9 mouse cellular contexts compared by ENCODE assay signal in genomic region chr11:20445061-20445902, GRCm38 (mm10).
DNase-seq lines count a peak whose midpoint lies in the region; ATAC-seq lines count a peak whose summit lies in the region.
"Had no signal": no experiment of that assay in that cellular context is flagged by ENCODE, and none has a peak within 500 bp of the region (broad histone marks: within the 10 kb centered on the region; RNA-seq: fewer than 3 reads in every experiment).

No protein-coding gene starts in this region.

- 11% methylated on average over 16 of the region's 18 CpGs for WGBS in heart, embryonic 12.5 days
- 12% methylated on average over 16 of the region's 18 CpGs for WGBS in hindbrain, embryonic 13.5 days
- WGBS in midbrain, embryonic 12.5 days: 11% methylated on average over 15 of the region's 18 CpGs

- 0 out of 2 replicates have a peak, but pooled peaks cover 7% of the 10 kb centered on the region for H3K9me3 ChIP-seq in heart, embryonic 12.5 days (replicated peaks)
- peaks cover 4% of the 10 kb centered on the region; the same call in 1 of the 2 replicates for H3K9me3 ChIP-seq in hindbrain, embryonic 13.5 days
- peaks cover 5% of the 10 kb centered on the region; the same call in 1 of the 2 replicates for H3K9me3 ChIP-seq in midbrain, embryonic 12.5 days

- peaks cover 8% of the 10 kb centered on the region for H3K4me1 ChIP-seq in heart, embryonic 12.5 days (replicated peaks)
- H3K4me1 ChIP-seq in hindbrain, embryonic 13.5 days (replicated peaks): peaks cover 14% of the 10 kb centered on the region
- peaks cover 17% of the 10 kb centered on the region for H3K4me1 ChIP-seq in midbrain, embryonic 12.5 days

- peak overlapping the region; percentile 40 for H3K4me3 ChIP-seq in heart, embryonic 12.5 days
- H3K4me3 ChIP-seq in hindbrain, embryonic 13.5 days: peak overlapping the region; percentile 24
- H3K4me3 ChIP-seq in midbrain, embryonic 12.5 days: peak overlapping the region; percentile 25

- no peak for DNase-seq in heart, postnatal 36 days
- peak; percentile 50 for DNase-seq in NIH3T3 (ENCODE audit: low read depth)
- DNase-seq in adrenal gland, postnatal 25 days: no peak
- no peak for DNase-seq in gastrocnemius, postnatal 14 days

- peak overlapping the region; percentile 76 for H3K4me2 ChIP-seq in heart, embryonic 12.5 days
- peak overlapping the region; percentile 52 for H3K4me2 ChIP-seq in hindbrain, embryonic 13.5 days
- peak overlapping the region; percentile 50 for H3K4me2 ChIP-seq in midbrain, embryonic 12.5 days (replicated peaks)

- no peaks in the 10 kb centered on the region for H3K36me3 ChIP-seq in heart, embryonic 12.5 days
- no peaks in the 10 kb centered on the region for H3K36me3 ChIP-seq in hindbrain, embryonic 13.5 days
- no peaks in the 10 kb centered on the region for H3K36me3 ChIP-seq in midbrain, embryonic 12.5 days
- H3K36me3 ChIP-seq: G1E had no signal

- intact Hi-C loops in heart, postnatal 36 days (cut with DNase I): no loop called here
- intact Hi-C loops in gastrocnemius, postnatal 14 days (cut with DNase I; ENCODE audit: low total_unique reads): loop anchor here (5.0 kb wide), 1 partner anchor 302 kb away; no protein-coding TSS in a partner anchor

- no peaks in the 10 kb centered on the region; the same call in 1 of the 2 replicates for H3K27me3 ChIP-seq in heart, embryonic 12.5 days (replicated peaks)
- H3K27me3 ChIP-seq in hindbrain, embryonic 13.5 days: 0 out of 2 replicates have a peak, but pooled peaks cover 2% of the 10 kb centered on the region
- peaks cover 6% of the 10 kb centered on the region for H3K27me3 ChIP-seq in midbrain, embryonic 12.5 days

- ATAC-seq in heart, embryonic 12.5 days (ENCODE audit: insufficient number of reproducible peaks, low FRiP score): no peak
- ATAC-seq in hindbrain, embryonic 13.5 days (ENCODE audit: low FRiP score): peak; percentile 55
- ATAC-seq in midbrain, embryonic 12.5 days (ENCODE audit: low FRiP score, low read depth): peak; percentile 35; the same call in 1 of the 2 replicates
- no peak for ATAC-seq in granulocyte monocyte progenitor cell, adult 5-6 weeks (replicated peaks; ENCODE audit: poor library complexity, severe bottlenecking)

- peak overlapping the region; percentile 64; the same call in 1 of the 2 replicates for H3K9ac ChIP-seq in heart, embryonic 12.5 days
- peak overlapping the region; percentile 62 for H3K9ac ChIP-seq in hindbrain, embryonic 13.5 days
- peak overlapping the region; percentile 54 for H3K9ac ChIP-seq in midbrain, embryonic 12.5 days (replicated peaks)

- H3K27ac ChIP-seq in heart, embryonic 12.5 days (ENCODE audit: poor library complexity, severe bottlenecking): no peak overlapping the region
- H3K27ac ChIP-seq in hindbrain, embryonic 13.5 days: no peak overlapping the region
- H3K27ac ChIP-seq in midbrain, embryonic 12.5 days (replicated peaks): no peak overlapping the region

Comparison
In these comparisons a context has a peak if more than half of its experiments do, and no peak if none do; other contexts are left out.
1. ATAC-seq: peak in hindbrain, embryonic 13.5 days (single experiment) and midbrain, embryonic 12.5 days (single experiment); none in heart, embryonic 12.5 days (single experiment) and granulocyte monocyte progenitor cell, adult 5-6 weeks (single experiment).
2. Peak in every context shown above with its lines, with median percentiles within 50 percentile points of each other: H3K4me2 ChIP-seq, H3K4me3 ChIP-seq and H3K9ac ChIP-seq.